Mouse (Mus musculus) midbrain, embryonic 16.5 days (tissue): ENCODE results near the gene Tspan5. TPM values are rescaled to one million over a fixed set of nuclear protein-coding genes. Genes with fewer than 3 reads are reported as not detected.

Experiments
- ATAC-seq: fragments of 200-750 bp; cut with Nextera tagmentation; 2 replicates; pipeline ENCODE4 v1.8.0; 2017; ENCODE audit warnings: moderate TSS enrichment
- H3K27ac ChIP-seq: fragments of 300-500 bp; sonication (generic); 2 replicates; pipeline ENCODE4 v1.5.1; 2014; ENCODE audit warnings: mild to moderate bottlenecking, low read length, mixed read lengths
- H3K27me3 ChIP-seq: fragments of 300-500 bp; sonication (generic); 2 replicates; pipeline ENCODE4 v1.6.1; 2014; ENCODE audit warnings: low read depth, low read length, mixed read lengths; ENCODE audit not compliant: control insufficient read depth, insufficient read depth
- H3K36me3 ChIP-seq: fragments of 300-500 bp; sonication (generic); 2 replicates; pipeline ENCODE4 v1.6.1; 2014; ENCODE audit warnings: mild to moderate bottlenecking, low read length, moderate library complexity, mixed read lengths; ENCODE audit not compliant: control insufficient read depth, insufficient read depth
- H3K4me1 ChIP-seq: fragments of 300-500 bp; sonication (generic); 2 replicates; pipeline ENCODE4 v1.6.1; 2014; ENCODE audit warnings: mild to moderate bottlenecking, low read length, mixed read lengths; ENCODE audit not compliant: control insufficient read depth, insufficient read depth
- H3K4me2 ChIP-seq: fragments of 300-500 bp; sonication (generic); 2 replicates; pipeline ENCODE4 v1.6.1; 2014; ENCODE audit warnings: mild to moderate bottlenecking, low read length, mixed read lengths
- H3K4me3 ChIP-seq: fragments of 300-500 bp; sonication (generic); 2 replicates; pipeline ENCODE4 v1.5.1; 2014; ENCODE audit warnings: low read depth, mild to moderate bottlenecking, low read length, moderate library complexity, mixed read lengths
- H3K9ac ChIP-seq: fragments of 300-500 bp; sonication (generic); 2 replicates; pipeline ENCODE4 v1.6.1; 2014; ENCODE audit warnings: low read depth, low read length, mixed read lengths
- H3K9me3 ChIP-seq: fragments of 300-500 bp; sonication (generic); replicated peaks from 2 replicates; pipeline ENCODE4 v1.6.1; 2014; ENCODE audit warnings: mild to moderate bottlenecking, low read length, mixed read lengths; ENCODE audit not compliant: control insufficient read depth, poor library complexity, severe bottlenecking
- WGBS: fragments of 180-500 bp; shearing (Covaris S2); extraction: QIAGEN DNeasy Blood & Tissue Kit; methylation state at CpG from one replicate; pipeline ENCODE4 v1.1.7; 2014; 5-methylcytosine and 5-hydroxymethylcytosine counted together
- polyA plus RNA-seq: library from polyadenylated mRNA; unstranded; fragments of >200 nt; fragmentation: Nextera tagmentation; extraction: Ambion mirVana; gene quantifications from 2 replicates; pipeline ENCODE4 v1.2.1, GENCODE M21; 2015

Tspan5 gene
- polyA plus RNA-seq, 1 experiment from 2014 or later, result 101 TPM

DNA sequence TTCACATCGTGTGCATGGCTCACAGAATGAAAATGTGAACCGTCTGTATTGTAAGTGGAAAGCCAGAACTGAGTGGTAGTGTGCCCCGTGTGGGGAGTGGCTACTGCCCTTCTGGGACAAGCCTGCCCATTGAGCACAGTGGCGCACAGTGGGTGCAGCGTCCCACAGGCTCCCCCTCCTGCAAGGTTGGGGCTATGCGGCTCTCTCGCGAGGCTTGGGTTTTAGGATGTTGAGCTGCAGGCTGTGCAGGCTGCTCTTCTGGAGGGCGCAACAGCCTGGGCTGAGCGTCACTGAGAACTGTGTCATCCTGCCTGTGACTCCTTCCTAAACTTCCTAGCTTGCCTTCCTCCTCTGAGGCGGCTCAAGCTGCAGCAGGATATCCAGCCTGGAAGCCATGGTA, 155.5 kb downstream of the Tspan5 start:
- H3K9me3 ChIP-seq, result no peaks in the 10 kb centered on the region; the same call in 1 of the 2 replicates
- ATAC-seq, result 0 out of 2 replicates have a peak, but pooled peaks have one; percentile 37
- H3K4me2 ChIP-seq, result no peak overlapping the region
- H3K4me3 ChIP-seq, result no peak overlapping the region
- peaks cover 22% of the 10 kb centered on the region for H3K36me3 ChIP-seq
- H3K27ac ChIP-seq, result no peak overlapping the region
- peaks cover 8% of the 10 kb centered on the region for H3K4me1 ChIP-seq
- no peak overlapping the region for H3K9ac ChIP-seq
- H3K27me3 ChIP-seq, result no peaks in the 10 kb centered on the region
- WGBS, result 85% methylated on average over 11 of the region's 11 CpGs

DNA sequence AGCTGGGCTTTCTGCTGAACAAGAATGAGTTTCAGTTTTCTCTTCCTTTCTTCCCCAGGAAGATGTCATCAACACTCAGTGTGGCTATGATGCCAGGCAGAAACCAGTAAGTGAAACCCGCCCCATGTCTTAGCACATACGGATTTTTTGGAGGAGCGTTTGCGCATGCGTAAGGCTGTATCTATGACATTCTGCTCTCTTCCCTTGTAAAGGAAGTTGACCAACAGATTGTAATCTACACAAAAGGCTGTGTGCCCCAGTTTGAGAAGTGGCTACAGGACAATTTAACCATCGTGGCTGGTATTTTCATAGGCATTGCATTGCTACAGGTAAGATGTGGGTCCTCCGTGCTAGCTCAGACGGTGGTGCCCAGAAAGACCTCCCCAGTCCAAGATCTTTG, 156.1 kb downstream of the Tspan5 start:
- Histone ChIP-seq H3K9me3 (no peaks in the 10 kb centered on the region; the same call in 1 of the 2 replicates), H3K27ac (no peak overlapping the region), H3K4me1 (peaks cover 8% of the 10 kb centered on the region), H3K27me3 (no peaks in the 10 kb centered on the region), H3K4me2 (no peak overlapping the region), H3K9ac (no peak overlapping the region), H3K36me3 (peaks cover 22% of the 10 kb centered on the region), H3K4me3 (no peak overlapping the region)
- 97% methylated on average over 8 of the region's 8 CpGs for WGBS
- ATAC-seq, result no peak

DNA sequence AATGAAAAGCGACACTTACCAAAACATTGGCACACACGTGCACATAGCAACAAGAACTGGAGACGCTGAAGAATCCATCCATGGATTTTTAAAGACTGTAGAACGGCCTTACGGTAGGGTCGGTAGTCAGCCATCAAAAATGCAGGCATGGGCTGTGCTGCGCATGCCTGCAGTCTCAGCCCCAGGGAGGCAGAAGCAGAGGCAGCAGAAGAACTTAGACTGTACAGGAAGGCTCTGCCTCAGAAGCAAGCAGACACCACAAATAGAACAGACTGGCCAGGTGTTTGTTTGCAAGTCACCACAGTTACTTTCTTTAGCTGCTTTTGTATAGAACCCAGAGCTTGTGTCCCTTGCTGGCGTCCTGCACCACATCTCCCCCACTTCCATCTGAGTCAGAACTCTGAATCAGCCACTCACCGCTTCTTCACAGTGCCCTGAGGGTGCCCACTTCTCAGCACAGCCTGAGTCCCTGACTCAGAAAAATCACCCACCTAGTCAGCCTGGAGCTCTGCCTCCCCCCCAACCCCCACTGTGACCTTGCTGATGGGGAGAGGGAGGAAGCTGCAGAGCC, 158.7 kb downstream of the Tspan5 start:
- Histone ChIP-seq H3K27me3 (no peaks in the 10 kb centered on the region), H3K36me3 (peaks cover 19% of the 10 kb centered on the region), H3K9me3 (no peaks in the 10 kb centered on the region; the same call in 1 of the 2 replicates), H3K4me1 (no peaks in the 10 kb centered on the region), H3K4me2 (no peak overlapping the region), H3K4me3 (no peak overlapping the region), H3K9ac (no peak overlapping the region), H3K27ac (no peak overlapping the region)
- no peak for ATAC-seq
- WGBS, result 94% methylated on average over 9 of the region's 9 CpGs

DNA sequence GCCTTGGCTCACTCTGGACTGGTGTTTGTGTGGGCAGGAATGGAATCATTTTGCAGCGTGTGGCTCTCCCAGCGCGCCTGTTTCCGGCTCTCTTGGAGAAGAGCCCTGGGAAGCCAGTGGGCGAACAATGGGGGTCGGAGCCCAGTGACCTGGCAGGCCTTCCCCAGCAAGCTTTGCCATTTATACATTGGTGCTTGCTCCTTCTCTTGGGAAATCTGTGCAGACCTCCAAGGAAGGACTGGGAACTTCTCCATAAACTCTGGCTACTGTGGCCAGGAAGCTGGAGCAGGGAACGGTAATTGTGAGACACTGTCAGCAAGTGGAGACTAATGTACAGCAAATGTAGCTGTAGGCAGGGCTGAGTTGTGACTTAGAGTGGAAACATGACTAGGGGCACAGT, 163.7 kb downstream of the Tspan5 start:
- Histone ChIP-seq H3K9me3 (no peaks in the 10 kb centered on the region), H3K4me3 (no peak overlapping the region), H3K27me3 (no peaks in the 10 kb centered on the region), H3K36me3 (no peaks in the 10 kb centered on the region), H3K9ac (no peak overlapping the region), H3K4me1 (no peaks in the 10 kb centered on the region), H3K27ac (peak overlapping the region; percentile 24; the same call in 1 of the 2 replicates), H3K4me2 (no peak overlapping the region)
- 41% methylated on average over 7 of the region's 7 CpGs for WGBS
- no peak for ATAC-seq

DNA sequence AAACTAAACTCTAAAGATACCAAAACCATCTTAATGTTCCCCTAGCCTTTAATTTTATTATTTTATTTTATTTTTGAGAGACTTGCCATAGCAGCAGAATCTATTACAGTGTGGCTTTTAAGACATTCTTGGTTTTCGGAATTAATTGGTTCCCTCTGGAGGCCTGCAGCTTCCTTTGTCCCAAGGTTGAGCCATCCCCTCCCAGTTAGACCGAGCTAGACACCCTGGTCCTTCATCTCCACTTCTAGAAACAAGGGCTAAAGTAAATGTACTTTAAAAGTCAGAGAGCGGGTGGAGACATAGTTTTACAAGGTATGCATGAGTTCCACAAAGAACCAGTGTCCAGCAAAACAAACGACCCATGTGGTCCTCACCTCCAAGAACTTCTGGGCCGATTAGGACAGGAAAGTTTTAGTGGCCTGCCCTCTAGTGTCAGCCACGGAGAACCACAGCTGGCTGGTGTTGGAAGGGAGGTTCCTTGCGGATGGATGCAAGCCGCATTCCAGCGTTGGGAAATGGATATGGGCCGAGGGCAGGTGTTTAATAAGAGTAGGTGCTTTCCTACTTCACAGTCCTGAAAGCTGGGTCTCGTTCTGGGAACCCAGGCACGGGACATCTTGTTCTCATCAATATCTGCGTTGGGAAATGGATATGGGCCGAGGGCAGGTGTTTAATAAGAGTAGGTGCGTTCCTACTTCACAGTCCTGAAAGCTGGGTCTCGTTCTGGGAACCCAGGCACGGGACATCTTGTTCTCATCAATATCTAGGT, 164.3 kb downstream of the Tspan5 start:
- Histone ChIP-seq H3K27ac (peak overlapping the region; percentile 24; the same call in 1 of the 2 replicates), H3K9me3 (no peaks in the 10 kb centered on the region), H3K9ac (no peak overlapping the region), H3K4me2 (no peak overlapping the region), H3K27me3 (no peaks in the 10 kb centered on the region), H3K36me3 (no peaks in the 10 kb centered on the region), H3K4me3 (no peak overlapping the region), H3K4me1 (no peaks in the 10 kb centered on the region)
- WGBS, result 35% methylated on average over 17 of the region's 17 CpGs
- ATAC-seq, result peak; percentile 84

DNA sequence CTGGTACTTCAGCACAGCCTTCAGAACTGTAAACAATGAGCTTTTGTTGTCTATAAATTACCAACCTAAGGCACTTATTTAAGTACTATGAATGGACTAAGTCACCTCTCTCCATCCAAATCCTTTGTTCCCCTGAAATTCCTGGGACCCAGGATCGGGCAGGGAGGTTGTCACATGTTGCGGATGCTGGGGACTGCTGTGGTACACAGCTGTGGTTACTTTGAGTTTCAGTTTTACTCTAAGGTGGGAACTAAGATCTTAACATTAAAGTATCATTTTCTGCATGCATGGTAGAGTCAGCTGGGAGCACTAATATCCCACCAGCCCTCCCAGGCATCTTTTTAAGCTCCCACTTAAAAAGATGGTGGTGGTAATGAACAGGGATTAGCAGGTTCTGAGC, 167.3 kb downstream of the Tspan5 start:
- no peak overlapping the region for H3K27ac ChIP-seq
- no peaks in the 10 kb centered on the region for H3K27me3 ChIP-seq
- H3K9ac ChIP-seq, result no peak overlapping the region
- ATAC-seq, result no peak
- no peaks in the 10 kb centered on the region for H3K9me3 ChIP-seq
- no peaks in the 10 kb centered on the region for H3K36me3 ChIP-seq
- no peaks in the 10 kb centered on the region for H3K4me1 ChIP-seq
- 72% methylated on average over 2 of the region's 2 CpGs for WGBS
- no peak overlapping the region for H3K4me2 ChIP-seq
- H3K4me3 ChIP-seq, result no peak overlapping the region

- no peak overlapping the region for H3K4me3 ChIP-seq
- H3K27me3 ChIP-seq, result no peaks in the 10 kb centered on the region
- no peak overlapping the region for H3K27ac ChIP-seq
- ATAC-seq, result no peak
- H3K9ac ChIP-seq, result no peak overlapping the region
- H3K9me3 ChIP-seq, result no peaks in the 10 kb centered on the region
- H3K4me2 ChIP-seq, result no peak overlapping the region
- 90% methylated on average over 8 of the region's 8 CpGs for WGBS
- no peaks in the 10 kb centered on the region for H3K36me3 ChIP-seq
- no peaks in the 10 kb centered on the region for H3K4me1 ChIP-seq
These were observed 170.5 kb downstream of the Tspan5 start for GRCm38 (mm10) chr3:138912504-138912903.

DNA sequence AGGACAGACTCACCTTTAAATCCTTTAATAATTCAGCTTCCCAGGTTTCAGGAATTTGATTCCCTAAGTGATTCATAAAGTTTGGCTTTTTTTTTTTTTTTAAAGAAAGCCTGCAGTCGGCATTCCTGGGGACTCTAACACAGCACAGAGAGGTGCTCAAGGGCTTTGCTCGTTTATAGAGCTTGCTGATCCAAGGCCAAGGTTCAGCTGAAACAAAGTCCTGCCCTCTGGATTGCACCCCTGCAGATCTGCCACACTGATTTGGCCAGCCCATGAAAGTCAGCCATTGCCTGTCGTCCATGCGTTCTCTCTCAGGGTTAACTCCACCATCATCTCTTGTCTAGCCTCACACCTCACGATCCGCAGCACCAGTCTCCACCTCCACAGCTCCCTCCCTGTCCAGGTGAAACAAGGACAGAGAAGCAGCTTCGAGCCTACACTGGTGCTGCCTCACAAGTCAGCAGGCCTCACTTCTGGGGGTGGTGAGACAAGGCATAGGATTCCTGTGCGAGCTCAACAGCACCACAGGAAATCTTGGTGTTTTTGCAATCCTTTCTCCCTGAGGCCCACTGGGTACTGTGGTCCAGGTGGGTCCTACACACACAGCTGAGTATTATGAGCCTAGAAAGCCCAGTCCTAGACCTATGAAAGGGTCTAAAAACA, 172.8 kb downstream of the Tspan5 start:
- no peak for ATAC-seq
- WGBS, result 71% methylated on average over 8 of the region's 8 CpGs
- no peaks in the 10 kb centered on the region for H3K9me3 ChIP-seq
- no peaks in the 10 kb centered on the region for H3K36me3 ChIP-seq
- no peaks in the 10 kb centered on the region for H3K27me3 ChIP-seq
- no peak overlapping the region for H3K27ac ChIP-seq
- no peak overlapping the region for H3K9ac ChIP-seq
- no peak overlapping the region for H3K4me3 ChIP-seq
- no peaks in the 10 kb centered on the region for H3K4me1 ChIP-seq
- H3K4me2 ChIP-seq, result no peak overlapping the region

- no peak for ATAC-seq
- no peak overlapping the region for H3K4me2 ChIP-seq
- no peaks in the 10 kb centered on the region for H3K36me3 ChIP-seq
- no peaks in the 10 kb centered on the region for H3K4me1 ChIP-seq
- 87% methylated on average over 4 of the region's 4 CpGs for WGBS
- H3K27ac ChIP-seq, result no peak overlapping the region
- H3K9ac ChIP-seq, result no peak overlapping the region
- H3K9me3 ChIP-seq, result no peaks in the 10 kb centered on the region
- H3K4me3 ChIP-seq, result no peak overlapping the region
- H3K27me3 ChIP-seq, result no peaks in the 10 kb centered on the region
These were observed 174.6 kb downstream of the Tspan5 start for GRCm38 (mm10) chr3:138916591-138916990.
